Mouse (Mus musculus) granulocyte monocyte progenitor cell, adult 5-6 weeks (primary cell): ENCODE results near the gene Isy1. TPM values are rescaled to one million over a fixed set of nuclear protein-coding genes. Genes with fewer than 3 reads are reported as not detected.

Experiments
- ATAC-seq: replicated peaks from 2 replicates; pipeline ENCODE4 v1.8.0; 2016; ENCODE audit warnings: mild to moderate bottlenecking, moderate TSS enrichment, inconsistent platforms; ENCODE audit not compliant: poor library complexity, severe bottlenecking
- total RNA-seq, 2 experiments: library from RNA; stranded (forward) in 1 of 2; stranded (reverse) in 1 of 2; fragments of 200-712, 200-1000 nt in 1 of 2; fragments of >200 nt in 1 of 2; fragmentation: Nextera tagmentation in 1 of 2; gene quantifications; 2 replicates each; pipeline ENCODE4 v1.2.3; 2014 to 2017

Gene Isy1
- total RNA-seq (2014; fragmentation: Nextera tagmentation) = 58.9 and 61.0 TPM in 2 replicates
- 108 and 127 TPM in 2 replicates for total RNA-seq (2017)

DNA sequence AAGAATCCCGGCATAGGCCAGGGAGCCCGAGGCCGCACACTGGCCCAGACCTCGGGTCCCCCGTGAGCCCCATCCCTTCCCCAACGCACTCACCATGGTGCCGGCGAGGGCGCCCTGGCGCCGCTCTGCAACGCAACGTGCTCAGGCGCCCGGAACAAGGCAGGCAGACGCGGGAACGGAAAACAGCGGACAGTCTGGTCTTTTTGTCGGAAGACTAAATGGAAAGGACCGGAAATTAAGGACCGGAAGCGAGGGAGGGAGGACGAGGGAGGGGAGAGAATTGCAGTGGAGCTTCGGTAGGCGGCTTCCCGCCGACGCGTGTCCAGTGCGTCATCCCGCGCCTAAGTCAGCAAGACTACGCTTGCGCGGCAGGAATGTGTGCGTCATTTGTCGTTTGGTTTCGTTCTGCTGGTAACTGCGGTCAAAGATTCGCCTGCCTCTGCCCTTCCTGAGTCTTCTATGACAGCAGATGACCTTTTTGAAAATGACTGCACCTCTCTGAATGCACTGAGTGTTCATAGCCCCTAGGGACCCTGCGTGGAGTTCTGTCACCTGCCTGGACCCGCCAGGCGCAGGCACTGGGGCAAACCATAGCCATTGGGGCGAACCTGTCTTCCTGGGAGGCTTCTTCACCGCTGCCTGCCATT, at the start of gene Isy1:
Isy1 (minus strand) TSS at position 248 of the 647 bp plus-strand sequence.
- ATAC-seq = peak; percentile 95

DNA sequence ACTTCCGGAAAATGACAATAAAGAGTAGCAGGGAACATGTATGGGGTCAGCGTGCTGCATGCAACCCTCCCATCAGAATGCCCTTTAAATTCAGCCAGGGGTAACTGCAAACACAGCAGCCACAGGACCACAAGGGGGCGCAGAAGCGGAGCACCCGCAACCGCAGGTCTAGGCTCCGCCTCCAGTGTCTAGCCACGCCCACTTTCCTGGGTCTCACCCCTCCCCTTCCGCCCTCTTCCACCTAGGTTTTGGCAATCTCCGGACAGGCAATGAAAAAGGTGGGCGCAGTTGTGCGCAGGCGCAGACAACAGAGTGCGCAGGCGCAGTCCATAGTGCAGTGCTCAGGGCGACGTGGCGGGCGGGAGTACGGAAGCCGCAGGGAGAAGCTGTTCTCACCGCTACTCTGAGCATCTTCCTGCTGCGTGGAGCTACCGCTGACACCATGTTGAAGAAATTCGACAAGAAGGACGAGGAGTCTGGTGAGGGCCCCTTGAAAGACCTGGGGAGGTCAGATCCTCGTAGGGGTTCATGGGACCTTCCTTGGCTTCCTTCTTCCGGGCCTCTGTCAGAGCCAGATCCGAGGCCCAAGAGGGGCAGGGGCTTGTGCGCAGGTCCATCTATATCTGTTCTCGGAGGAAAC, 49.1 kb upstream of the Isy1 start, which contains the start of gene Copg1:
Copg1 (plus strand) TSS at position 221 of the 640 bp plus-strand sequence.
- peak; percentile 98 for ATAC-seq

DNA sequence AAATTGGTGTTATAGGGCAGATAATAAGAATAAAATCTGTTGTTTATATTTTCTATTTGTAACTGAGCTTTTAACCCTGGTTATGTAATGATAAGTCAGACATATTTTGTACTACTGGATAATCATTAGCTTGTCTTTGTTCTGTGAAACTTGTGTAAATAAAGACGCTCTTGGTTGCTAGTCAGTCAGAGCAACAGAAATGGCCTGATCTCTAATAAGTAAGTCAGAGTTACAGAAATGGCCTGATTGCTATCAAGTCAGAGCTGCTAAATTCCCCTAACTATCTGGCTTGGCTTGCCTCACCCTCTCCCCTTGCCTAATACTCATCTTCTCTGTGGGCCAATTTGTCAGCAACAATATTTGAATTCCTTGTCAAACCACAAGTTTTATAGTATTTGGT, 48.1 kb upstream of the Isy1 start:
- no peak for ATAC-seq

DNA sequence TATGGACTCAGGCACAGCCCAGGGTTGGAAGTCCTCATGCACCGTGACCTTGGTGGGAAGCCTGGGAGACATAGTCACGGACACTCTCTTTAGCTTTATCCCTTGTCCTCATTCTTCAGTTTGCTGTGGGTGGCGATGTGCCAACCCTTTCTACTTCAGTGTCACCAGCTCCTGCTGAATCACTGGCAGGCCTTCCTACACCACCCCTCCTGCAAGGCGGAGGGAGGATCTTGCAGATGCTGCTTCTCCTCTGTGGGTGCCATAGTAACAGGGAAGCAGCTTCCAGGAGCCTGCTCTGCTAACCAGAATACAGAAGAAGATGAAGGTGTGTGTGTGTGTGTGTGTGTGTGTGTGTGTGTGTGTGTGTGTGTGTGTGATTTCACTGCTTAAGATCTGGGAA, 44.2 kb upstream of the Isy1 start:
- peak; percentile 40 for ATAC-seq

DNA sequence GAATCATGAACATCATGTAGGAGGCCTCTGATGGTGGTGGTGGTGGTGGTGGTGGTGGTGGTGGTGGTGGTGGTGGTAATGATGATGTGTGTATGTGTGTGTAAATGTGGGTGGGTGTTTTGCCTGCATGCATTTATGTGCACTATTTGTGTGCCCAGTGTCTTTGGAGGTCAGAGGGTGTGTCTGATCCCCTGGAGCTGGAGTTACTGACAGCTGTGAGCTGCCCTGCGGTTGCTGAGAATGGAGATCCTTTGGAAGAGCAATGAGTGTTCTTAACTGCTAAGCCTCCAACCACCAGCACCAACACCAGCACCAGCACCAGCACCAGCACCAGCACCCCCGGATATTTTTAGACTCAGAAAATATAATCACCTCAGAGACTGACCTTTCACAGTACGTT, 43.6 kb upstream of the Isy1 start:
- no peak for ATAC-seq

DNA sequence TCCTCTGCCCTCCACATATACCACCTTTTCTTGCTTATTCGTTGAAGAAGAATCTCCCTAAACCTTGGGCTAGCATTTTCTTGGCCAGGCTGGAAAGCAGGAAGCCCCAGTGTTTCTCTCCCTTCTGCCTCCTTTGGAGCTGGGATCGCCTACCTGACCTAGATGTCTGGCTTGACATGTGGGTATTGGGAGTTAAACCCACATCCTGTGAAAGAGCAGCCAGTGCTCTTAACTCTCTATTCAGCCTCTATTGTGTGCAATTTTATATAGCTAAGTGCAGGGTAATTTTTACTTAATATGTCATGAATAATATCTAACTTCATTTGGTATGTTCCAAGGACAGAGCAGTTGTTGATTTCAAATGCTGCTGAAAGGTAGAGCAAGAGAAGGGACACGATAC, 41.0 kb upstream of the Isy1 start:
- ATAC-seq = no peak

DNA sequence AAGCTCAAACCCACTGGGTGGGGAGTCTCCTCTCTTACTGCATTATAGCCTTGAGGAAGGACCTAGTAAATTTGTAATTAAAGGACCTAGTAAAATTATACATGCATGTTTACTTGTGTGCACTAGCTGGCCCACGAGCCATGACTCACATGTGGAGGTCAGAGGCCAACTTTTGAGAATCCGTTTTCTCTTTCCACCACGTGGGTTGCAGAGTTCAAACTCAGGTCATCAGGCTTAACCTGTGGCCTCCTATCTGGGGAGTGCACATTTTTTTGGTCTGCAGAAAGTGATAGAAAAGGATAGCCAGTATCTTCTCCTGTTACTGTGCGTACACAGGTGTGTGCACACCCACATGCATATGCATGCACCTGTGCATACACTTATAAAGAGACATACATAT, 40.4 kb upstream of the Isy1 start:
- no peak for ATAC-seq

DNA sequence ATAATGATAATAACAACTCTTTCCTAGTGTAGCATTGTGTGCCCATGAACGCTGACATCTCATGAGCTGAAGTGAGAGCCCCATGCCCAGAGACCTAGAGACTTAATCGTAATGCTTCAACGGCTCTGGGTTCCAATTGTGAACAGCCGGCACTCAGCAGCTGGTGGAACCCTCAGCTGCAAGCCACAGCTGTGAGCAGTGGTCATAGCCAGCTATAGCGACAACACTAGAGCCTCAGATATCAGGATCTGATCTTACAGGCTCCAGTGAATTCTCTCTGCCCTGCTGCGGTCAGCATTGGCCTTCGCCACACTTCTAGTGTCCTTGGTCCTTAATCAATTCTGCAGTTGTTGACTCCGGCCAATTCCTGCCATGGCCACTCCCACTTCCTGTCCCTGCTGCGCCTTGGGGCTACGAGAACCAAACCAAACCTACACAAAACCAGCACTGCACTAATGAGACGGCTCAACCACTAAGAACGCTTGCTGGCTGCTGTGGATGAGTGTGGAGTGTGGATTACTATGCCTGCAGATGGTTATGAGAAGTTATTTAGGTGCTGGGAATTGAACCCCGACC, 37.6 kb upstream of the Isy1 start:
- ATAC-seq = peak; percentile 50

DNA sequence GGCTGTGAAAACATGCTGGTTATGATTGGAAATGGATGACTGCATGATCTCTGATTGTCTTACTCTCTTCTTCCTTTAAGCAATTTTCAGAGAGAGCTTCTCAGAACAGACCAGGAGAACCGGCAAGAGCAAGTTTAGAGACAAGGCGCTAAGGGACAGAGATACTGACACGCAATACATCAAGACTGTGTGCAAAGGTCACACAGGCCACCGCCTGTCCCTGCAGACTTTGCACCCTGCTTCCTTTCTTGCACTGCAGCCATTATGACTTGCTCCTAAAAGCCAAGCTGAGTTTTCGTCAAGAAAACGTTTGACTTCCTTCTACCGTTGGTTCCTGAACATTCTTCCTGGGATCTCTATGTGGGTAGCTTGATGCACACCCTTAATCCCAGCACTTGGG, 37.0 kb upstream of the Isy1 start:
- ATAC-seq = no peak

DNA sequence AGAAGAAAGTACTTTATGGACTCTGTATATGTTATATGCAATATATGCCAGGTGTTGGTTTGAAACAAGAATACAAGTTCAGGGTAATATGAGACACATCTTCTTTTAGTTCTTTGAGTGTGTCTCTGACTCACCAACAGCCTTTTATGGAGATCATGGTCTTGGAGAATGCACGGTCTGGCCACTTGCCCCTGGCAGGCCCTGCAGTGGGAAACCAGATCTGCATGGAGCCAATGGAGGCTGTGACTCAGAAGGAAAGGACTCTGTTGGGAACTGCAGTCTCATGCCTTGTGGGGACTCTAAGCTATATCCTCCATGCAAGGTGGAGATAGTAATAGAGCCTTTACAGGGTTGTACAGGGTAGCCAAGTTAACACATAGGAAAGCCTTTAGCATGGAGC, 36.5 kb upstream of the Isy1 start:
- no peak for ATAC-seq

DNA sequence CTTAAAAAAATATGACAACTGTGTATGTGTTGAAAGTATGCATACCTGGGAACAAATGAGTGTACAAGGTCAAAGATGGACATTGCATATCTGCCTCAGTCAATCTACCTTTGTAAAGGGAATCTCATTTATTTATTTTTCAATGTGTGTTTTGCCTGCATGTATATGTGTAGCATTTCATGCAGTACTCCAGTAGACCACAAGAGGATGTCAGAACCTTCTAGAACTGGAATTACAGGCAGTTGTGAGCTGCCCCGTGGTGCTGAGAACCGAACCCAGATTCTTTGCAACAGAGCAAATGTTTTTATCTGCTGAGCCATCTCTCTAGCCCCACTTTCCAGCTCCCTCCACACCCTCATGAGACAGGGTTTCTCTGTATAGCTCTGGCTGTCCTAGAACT, 35.4 kb upstream of the Isy1 start:
- no peak for ATAC-seq

DNA sequence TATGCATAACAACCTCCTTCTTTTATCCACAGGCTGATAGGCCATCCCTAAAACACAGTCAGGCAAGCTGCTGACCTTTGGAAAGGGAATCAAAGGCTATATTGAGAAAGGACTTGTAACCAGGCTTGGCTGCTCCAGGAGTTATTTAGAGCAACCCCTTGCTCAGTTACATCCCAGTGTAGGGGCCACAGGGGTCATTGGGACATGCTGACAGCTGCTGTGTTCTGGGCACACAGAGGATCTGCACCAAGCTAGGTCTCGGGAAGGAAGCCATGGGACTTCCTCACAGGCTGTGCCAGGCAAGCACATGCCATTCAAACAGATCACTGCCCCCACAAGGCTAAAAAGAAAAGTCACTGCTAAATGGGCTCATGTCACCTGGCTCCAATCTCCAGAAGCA, 34.5 kb upstream of the Isy1 start:
- no peak; the same call in 1 of the 2 replicates for ATAC-seq

DNA sequence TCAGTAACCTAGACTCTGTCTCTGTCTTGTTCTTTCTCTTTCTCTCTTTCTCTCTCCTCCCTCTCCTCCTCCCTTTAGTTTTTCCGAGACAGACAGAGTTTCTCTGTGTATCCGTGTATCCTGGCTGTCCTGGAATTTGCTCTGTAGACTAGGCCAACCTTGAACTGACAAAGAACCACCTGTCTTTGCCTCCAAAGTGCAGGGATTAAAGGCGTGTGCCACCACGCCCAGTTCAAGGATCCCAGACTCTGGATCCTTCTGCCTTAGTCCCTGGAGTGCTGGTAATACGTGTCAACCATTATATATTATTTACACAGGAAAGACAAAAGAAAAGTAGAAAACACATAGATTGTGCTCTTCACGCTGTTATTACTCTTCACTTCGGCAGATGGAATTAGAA, 32.6 kb upstream of the Isy1 start:
- no peak for ATAC-seq

DNA sequence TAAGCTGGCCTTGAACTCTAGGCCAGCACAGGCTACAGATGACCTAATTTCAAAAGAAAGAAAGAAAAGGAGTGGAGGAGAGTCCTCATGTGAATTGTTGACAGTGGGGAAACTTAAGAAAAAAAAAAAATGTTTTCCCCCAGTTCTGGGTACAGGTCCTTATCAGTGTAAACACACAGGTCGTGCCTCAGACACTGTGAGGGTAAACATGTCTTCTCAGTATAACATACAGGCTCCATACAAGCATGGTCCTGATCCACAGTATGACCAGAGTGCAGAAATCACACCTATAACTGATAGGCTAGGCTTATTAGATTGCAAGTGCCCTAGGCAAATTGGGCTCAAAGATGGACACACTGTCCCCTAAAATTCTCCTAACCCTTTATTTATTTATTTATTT, 31.8 kb upstream of the Isy1 start:
- ATAC-seq = no peak

DNA sequence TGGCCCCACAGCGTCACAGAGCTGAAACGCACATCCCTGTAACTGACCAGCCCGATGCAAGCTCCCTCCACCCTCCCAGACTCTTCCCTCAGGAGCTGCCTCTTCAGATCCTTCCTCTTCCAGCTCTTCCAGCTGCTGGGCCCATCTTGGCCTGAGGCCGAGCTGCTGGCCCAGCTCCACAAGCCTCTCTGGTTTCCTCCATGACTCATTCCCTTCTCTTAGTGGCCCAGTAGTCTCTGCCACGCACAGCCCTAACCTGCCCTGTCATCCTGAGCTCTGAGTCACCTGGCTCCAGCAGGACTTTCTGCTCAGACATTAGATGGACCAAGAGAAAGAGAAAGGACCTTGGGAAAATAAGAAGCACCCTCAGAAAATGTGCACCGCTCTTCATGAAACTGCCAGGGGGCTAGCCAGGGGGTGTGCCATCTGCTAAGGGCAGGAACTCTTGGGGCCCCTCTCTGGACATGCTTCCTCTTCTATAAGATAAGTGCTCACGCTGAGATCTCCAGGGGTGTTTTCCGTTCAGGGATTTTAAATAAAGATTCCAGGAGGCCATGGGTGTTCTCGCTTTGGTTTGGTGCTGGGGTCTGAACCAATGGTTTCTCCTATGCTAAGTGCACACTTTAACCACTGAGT, 30.4 kb upstream of the Isy1 start:
- peak; percentile 77 for ATAC-seq

DNA sequence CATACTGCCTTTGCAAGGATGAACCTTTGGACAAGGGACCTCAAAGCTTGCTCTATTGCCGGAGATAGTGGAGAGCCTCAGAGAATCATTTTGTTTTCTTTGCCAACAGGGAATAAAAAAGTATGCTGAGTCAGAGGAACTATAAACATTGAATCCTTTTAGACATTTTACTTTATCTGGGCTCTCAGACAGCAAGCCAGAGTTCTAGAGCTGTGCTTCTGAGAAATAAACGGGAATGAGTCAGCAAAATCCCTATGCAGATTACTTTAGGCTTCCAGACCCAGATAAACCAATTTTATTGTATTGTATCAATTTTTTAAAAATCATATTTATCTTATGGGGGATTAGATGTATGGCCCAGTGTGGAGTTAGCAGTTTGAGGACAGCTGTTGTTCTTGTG, 28.7 kb upstream of the Isy1 start:
- ATAC-seq = no peak

DNA sequence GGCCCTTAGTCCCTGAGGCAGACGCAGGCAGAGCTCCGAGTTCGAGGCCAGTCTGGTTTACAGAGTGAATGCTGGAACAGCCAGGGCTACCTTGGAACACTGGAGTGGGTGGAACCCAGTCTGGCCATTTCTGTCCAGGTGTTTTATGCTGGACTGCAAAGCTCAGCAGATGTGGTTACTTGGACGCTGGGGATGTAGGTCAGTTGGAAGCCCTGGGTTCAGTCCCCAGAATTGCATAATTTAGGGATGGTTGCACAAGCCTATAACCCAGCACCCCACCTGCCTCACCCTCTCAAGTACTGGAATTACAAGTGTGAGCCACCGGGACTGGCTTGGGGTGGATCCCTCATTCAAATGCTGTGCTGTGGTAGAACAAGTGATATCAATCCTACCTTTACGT, 27.6 kb upstream of the Isy1 start:
- peak; percentile 59; the same call in 1 of the 2 replicates for ATAC-seq

DNA sequence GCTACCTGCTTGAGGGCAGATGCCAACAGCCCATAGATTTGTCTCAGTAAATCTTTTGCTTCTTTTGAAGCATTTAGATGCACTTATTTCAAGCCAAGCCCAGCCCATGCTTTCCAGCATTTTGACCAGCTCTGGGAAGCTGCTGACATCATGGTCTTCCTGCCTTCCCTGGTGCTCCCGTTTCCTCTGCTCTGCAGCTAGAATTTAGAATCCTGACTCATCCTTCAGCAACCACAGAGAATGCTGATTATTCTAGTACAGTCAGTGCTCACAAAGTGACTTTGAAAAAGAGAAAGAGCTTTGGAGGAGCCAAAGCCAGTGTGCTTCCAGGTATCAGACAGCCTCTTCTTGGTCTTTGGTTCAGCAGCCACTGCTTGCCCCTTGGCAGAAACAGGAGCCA, 18.5 kb upstream of the Isy1 start:
- no peak for ATAC-seq

DNA sequence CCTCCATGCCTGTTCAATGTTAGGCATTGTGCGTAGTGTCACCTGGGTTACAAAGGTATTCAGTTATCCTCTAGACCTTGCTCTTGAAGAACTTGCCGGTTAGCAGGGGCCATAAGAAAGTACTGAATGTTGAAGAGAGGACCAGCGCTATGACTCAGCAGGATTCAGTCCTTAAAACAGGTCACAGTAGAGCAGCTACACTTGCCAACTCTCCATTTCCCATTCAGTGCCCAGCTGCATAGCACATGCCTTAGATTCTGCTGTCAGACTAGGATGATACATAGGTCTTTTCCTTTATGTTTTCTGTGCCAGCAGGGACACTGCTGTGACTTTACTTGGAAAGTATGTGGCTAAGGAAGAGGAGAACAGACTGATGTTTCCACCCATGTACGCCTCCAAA, 14.8 kb upstream of the Isy1 start:
- ATAC-seq = no peak

DNA sequence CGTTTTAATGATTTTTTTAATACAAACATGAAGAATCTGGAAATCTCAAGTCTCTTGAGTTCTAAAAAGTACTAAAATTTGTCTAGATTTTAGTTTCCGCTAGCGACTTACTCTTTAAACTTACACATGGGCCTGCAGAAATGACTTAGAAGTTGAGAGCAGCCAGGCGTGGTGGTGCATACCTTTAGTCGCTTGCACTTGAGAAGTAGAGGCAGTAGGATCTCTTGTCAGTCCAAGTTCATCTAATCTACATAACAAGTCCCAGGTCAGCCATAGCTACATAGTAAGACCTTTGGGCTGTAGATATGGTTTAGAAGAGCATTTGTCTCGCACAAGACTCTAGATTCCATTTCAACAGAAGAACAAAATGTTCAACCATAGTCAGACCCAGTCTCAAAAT, 13.3 kb upstream of the Isy1 start:
- no peak for ATAC-seq

DNA sequence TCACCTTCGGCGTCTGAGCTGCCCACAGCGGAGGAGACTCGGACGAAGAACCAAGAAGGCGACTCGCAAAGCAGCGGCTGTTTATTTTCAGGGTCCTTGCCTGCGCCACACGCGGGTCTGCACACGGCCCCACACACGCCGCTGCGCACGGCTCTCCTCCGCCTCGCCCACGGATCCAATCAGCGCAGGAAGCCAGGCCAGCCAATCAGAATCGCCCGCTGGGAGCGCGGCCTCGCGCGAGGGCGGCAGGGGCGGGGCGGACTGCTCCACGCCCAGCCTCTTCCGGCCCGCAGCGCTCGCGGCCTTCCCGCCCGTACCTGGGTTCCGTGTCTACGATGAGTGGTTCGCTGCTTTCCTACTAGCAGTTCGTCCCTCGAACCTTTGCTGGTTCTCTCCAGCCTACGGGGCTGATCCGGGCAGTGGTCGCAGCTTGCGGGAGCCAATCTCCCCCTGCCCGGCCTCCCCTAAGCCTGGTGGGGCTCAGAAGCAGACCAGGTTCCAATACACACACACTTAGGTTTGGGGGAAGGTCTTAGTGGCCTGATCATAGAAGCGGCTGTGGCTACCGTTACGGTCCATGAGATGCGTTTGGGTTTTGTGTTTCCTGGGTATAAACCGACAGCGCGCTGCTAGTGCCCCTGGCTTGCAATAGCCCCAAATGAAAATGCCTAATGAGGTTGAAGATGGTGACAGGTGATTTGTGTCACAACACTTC, 12.5 kb upstream of the Isy1 start, which contains the start of gene Cnbp:
Cnbp (minus strand) TSS at position 207 of the 715 bp plus-strand sequence.
- ATAC-seq = peak; percentile 95
